Mouse (Mus musculus): Measurements from ENCODE around the gene Dlx1. TPM values are rescaled to one million over a fixed set of nuclear protein-coding genes. Genes with fewer than 3 reads are reported as not detected.

The Dlx1 gene
- polyA plus RNA-seq, 1 experiment from 2014 or later = 232 TPM

DNA sequence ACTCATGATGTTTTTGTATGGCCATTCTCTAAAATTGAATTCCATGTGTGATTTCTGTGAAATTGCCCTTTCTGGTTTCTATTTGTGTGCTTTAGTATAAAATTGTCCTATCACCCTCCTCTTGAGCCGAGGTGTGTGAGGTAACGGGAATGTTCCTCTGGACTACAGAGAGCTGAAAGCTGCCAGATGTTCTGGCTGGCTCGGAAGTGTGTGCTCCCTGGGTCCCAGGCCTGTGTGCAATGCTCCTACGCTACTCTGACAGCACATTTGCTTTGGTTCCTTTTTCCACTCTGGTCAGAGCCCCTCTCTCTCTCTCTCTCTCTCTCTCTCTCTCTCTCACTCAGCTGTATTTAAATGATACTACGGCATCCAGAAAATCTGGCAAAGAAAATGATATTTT, 30.7 kb upstream of the Dlx1 start:
- H3K36me3 ChIP-seq (ENCODE audit: control insufficient read depth, insufficient read depth) = no peaks in the 10 kb centered on the region
- WGBS = 52% methylated on average over 5 of the region's 5 CpGs
- no peak for ATAC-seq

DNA sequence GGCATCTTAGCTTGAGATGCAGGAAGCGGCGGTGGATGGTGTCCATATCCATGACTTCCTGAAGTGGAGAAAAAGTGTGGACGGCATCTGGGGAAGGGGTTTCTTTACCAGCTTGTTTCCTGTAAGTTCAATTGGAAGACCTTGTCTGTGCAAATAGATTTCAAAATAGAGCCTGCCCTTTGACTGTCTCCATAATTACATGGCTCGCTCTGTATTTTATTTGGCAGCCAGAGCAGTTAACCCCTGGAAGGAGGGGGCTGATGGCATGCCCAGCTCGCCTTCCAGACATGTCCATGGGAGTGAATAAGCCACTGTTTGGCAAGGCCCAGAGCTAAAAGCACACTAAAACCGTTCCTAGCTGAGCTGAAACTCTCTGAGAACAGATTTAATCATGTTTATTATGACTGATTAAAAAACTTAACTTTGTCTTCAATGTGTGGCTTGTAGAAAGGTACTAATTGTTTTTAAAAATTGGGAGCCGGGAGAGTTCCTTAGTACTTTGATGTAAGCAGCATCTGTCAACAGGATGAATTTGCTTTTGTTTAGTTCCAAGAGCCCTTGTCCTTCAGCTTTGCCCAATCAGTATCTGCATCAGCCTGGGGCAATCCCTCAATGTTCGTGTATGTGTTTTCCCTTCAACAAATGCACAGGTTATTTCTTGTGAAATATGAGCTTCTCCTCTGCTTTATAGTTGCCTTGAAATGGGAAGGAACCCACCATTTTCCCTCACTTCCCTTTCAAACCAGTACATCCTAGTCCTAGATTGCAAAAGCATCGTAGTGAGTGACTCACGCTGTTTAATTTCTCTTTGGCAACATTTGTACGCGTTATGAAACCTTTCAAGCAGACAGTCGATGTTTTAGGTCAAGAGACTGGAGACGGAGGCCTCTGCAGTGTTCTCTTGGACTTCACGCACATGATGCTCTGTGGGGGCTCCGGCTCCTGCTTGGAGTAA, 28.4 kb upstream of the Dlx1 start:
- Histone ChIP-seq H3K4me2 (ENCODE audit: low read length) (no peak overlapping the region), H3K4me3 (replicated peaks; ENCODE audit: low read length) (no peak overlapping the region), H3K27ac (ENCODE audit: low read length) (0 out of 2 replicates have a peak overlapping the region, but pooled peaks have one; percentile 12), H3K9ac (replicated peaks; ENCODE audit: low read depth, low read length) (no peak overlapping the region), H3K4me1 (replicated peaks; ENCODE audit: control insufficient read depth, insufficient read depth, low read length) (peaks cover 14% of the 10 kb centered on the region), H3K27me3 (replicated peaks; ENCODE audit: control insufficient read depth, insufficient read depth, low read length) (no peaks in the 10 kb centered on the region), H3K36me3 (ENCODE audit: control insufficient read depth, insufficient read depth) (no peaks in the 10 kb centered on the region), H3K9me3 (ENCODE audit: control insufficient read depth, low read length) (no peaks in the 10 kb centered on the region)
- ATAC-seq = peak; percentile 62; the same call in 1 of the 2 replicates
- WGBS = 47% methylated on average over 16 of the region's 16 CpGs

More for the DNA sequence above, 30.7 kb upstream of the Dlx1 start:
- H3K4me2 ChIP-seq (ENCODE audit: low read length) = no peak overlapping the region
- H3K9ac ChIP-seq (replicated peaks; ENCODE audit: low read depth, low read length) = no peak overlapping the region
- H3K27me3 ChIP-seq (replicated peaks; ENCODE audit: control insufficient read depth, insufficient read depth, low read length) = no peaks in the 10 kb centered on the region
- peaks cover 14% of the 10 kb centered on the region for H3K4me1 ChIP-seq (replicated peaks; ENCODE audit: control insufficient read depth, insufficient read depth, low read length)
- no peaks in the 10 kb centered on the region for H3K9me3 ChIP-seq (ENCODE audit: control insufficient read depth, low read length)
- no peak overlapping the region for H3K27ac ChIP-seq (ENCODE audit: low read length)
- no peak overlapping the region for H3K4me3 ChIP-seq (replicated peaks; ENCODE audit: low read length)

DNA sequence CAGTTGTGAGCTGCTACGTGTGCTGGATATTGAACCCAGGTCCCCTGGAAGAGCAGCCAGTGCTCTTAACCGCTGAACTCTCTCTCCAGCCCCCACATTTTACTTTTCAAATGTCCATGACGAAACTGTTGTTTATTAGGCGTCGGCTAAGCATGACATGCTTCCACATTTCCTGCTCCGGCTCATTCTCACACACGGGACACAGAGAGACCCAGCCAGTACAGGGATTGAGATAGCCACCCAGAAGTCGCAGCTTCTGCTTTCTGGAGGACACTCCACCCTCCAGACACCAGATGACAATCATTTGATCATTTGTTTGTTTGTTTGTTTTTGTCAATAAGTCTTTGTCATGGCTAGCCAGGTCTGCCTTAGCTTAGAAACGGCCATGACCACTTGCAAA, 23.1 kb upstream of the Dlx1 start:
- Histone ChIP-seq H3K27me3 (replicated peaks; ENCODE audit: control insufficient read depth, insufficient read depth, low read length) (no peaks in the 10 kb centered on the region), H3K9me3 (ENCODE audit: control insufficient read depth, low read length) (no peaks in the 10 kb centered on the region), H3K27ac (ENCODE audit: low read length) (no peak overlapping the region), H3K4me1 (replicated peaks; ENCODE audit: control insufficient read depth, insufficient read depth, low read length) (no peaks in the 10 kb centered on the region), H3K4me2 (ENCODE audit: low read length) (no peak overlapping the region), H3K9ac (replicated peaks; ENCODE audit: low read depth, low read length) (no peak overlapping the region), H3K36me3 (ENCODE audit: control insufficient read depth, insufficient read depth) (no peaks in the 10 kb centered on the region), H3K4me3 (replicated peaks; ENCODE audit: low read length) (no peak overlapping the region)
- 88% methylated on average over 9 of the region's 9 CpGs for WGBS
- ATAC-seq = no peak

DNA sequence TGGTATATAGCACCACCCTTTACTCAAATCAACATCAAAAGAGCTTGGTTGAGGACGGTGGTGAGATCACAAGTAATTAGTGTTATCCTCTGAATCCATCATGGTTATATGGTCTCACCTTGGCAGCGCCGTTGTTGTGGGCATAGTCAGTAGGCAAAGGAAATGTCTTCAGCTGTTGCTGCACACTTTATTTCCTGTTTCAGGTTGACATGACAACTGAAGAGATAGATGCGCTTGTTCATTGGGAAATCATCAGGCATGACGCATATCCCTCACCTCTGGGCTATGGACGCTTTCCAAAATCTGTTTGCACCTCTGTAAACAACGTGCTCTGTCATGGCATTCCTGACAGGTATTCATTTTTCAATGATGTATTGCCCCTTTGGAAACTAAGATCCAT, 16.7 kb upstream of the Dlx1 start:
- Histone ChIP-seq H3K4me1 (replicated peaks; ENCODE audit: control insufficient read depth, insufficient read depth, low read length) (peaks cover 9% of the 10 kb centered on the region; the same call in 1 of the 2 replicates), H3K27ac (ENCODE audit: low read length) (no peak overlapping the region), H3K9ac (replicated peaks; ENCODE audit: low read depth, low read length) (no peak overlapping the region), H3K36me3 (ENCODE audit: control insufficient read depth, insufficient read depth) (no peaks in the 10 kb centered on the region), H3K4me2 (ENCODE audit: low read length) (no peak overlapping the region), H3K9me3 (ENCODE audit: control insufficient read depth, low read length) (no peaks in the 10 kb centered on the region), H3K4me3 (replicated peaks; ENCODE audit: low read length) (no peak overlapping the region), H3K27me3 (replicated peaks; ENCODE audit: control insufficient read depth, insufficient read depth, low read length) (no peaks in the 10 kb centered on the region)
- WGBS = 93% methylated on average over 7 of the region's 7 CpGs
- ATAC-seq = no peak

DNA sequence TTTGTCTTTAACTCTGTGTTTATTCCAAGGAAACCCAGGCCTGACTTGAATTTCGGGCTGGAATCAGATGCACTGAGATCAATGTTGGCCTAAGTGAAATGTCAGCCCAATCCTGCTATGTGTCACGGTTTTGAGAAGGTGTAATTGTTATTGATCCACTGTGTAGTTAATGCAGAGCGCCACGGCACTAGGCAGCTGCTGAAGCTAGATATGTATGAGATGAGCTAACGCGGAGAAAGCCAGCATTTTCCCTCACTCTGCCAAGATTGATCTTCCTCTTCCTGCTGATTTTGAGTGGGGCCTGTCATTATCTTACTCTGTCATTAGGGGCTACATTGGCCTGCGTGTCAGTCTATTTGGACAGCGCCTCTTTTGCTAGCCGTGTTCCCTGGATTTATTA, 15.6 kb upstream of the Dlx1 start:
- WGBS = 56% methylated on average over 9 of the region's 9 CpGs

DNA sequence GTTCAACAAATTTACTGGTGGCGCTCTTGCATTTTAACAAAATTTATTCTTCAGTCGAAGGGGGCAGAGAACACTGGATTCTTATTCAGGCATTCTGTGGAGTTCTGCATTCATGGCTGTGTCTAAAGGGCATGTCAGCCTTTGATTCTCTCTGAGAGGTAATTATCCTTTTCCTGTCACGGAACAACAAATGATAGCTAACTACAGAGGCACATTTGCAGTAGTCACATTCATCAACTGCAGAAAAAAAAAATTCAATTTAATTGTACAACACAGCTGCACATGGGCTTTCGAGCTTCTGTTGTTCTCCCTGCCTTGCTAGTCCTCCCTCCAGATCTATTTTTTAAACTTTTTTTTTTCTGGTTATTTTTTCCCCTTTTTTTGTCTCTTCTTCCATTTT, 10.9 kb upstream of the Dlx1 start:
- Histone ChIP-seq H3K27ac (ENCODE audit: low read length) (peak overlapping the region; percentile 63), H3K27me3 (replicated peaks; ENCODE audit: control insufficient read depth, insufficient read depth, low read length) (no peaks in the 10 kb centered on the region), H3K4me3 (replicated peaks; ENCODE audit: low read length) (no peak overlapping the region), H3K4me2 (ENCODE audit: low read length) (no peak overlapping the region), H3K4me1 (replicated peaks; ENCODE audit: control insufficient read depth, insufficient read depth, low read length) (peaks cover 18% of the 10 kb centered on the region; the same call in 1 of the 2 replicates), H3K9ac (replicated peaks; ENCODE audit: low read depth, low read length) (no peak overlapping the region), H3K9me3 (ENCODE audit: control insufficient read depth, low read length) (no peaks in the 10 kb centered on the region), H3K36me3 (ENCODE audit: control insufficient read depth, insufficient read depth) (no peaks in the 10 kb centered on the region)
- 15% methylated on average over 4 of the region's 4 CpGs for WGBS
- peak; percentile 83 for ATAC-seq

More for the DNA sequence above, 15.6 kb upstream of the Dlx1 start:
- Histone ChIP-seq H3K27me3 (replicated peaks; ENCODE audit: control insufficient read depth, insufficient read depth, low read length) (no peaks in the 10 kb centered on the region), H3K36me3 (ENCODE audit: control insufficient read depth, insufficient read depth) (no peaks in the 10 kb centered on the region), H3K4me1 (replicated peaks; ENCODE audit: control insufficient read depth, insufficient read depth, low read length) (peaks cover 9% of the 10 kb centered on the region; the same call in 1 of the 2 replicates), H3K9ac (replicated peaks; ENCODE audit: low read depth, low read length) (no peak overlapping the region), H3K4me2 (ENCODE audit: low read length) (no peak overlapping the region), H3K27ac (ENCODE audit: low read length) (peak overlapping the region; percentile 59), H3K4me3 (replicated peaks; ENCODE audit: low read length) (no peak overlapping the region), H3K9me3 (ENCODE audit: control insufficient read depth, low read length) (no peaks in the 10 kb centered on the region)
- ATAC-seq = peak; percentile 47

DNA sequence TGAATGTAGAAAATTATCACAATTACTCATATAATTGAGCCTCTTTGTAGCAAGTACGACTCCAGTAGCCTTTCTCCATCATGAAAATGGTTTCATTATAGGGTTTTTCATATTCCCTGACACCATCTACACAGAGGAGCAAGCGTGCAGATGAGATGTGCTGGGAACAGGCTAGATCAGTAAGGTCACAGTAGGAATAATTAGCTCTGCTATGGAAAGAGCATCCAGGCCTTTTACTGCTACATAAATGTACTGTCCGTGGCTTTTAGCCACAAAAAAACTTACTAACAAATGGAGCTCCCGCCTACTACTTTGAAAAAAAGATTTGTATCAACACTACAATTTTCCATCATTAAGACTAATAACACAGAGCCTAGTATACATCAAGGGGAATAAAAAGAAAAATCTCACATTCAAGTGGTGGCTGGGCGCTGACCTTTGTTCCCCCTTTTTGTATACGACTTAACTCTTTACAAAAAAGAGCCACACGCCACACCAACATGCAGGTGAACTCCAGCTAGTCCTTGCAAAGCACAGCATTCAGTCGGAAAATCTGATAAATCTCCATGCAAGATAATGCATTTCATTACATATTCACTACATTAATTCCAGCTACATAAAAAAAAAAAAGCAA, 10.3 kb upstream of the Dlx1 start:
- no peak overlapping the region for H3K4me3 ChIP-seq (replicated peaks; ENCODE audit: low read length)
- peaks cover 18% of the 10 kb centered on the region; the same call in 1 of the 2 replicates for H3K4me1 ChIP-seq (replicated peaks; ENCODE audit: control insufficient read depth, insufficient read depth, low read length)
- WGBS = 27% methylated on average over 8 of the region's 8 CpGs
- H3K9ac ChIP-seq (replicated peaks; ENCODE audit: low read depth, low read length) = 0 out of 2 replicates have a peak overlapping the region, but pooled peaks have one; percentile 17
- H3K27ac ChIP-seq (ENCODE audit: low read length) = peak overlapping the region; percentile 80
- no peaks in the 10 kb centered on the region for H3K36me3 ChIP-seq (ENCODE audit: control insufficient read depth, insufficient read depth)
- no peak overlapping the region for H3K4me2 ChIP-seq (ENCODE audit: low read length)
- H3K9me3 ChIP-seq (ENCODE audit: control insufficient read depth, low read length) = no peaks in the 10 kb centered on the region
- H3K27me3 ChIP-seq (replicated peaks; ENCODE audit: control insufficient read depth, insufficient read depth, low read length) = no peaks in the 10 kb centered on the region
- ATAC-seq = peak; percentile 90

DNA sequence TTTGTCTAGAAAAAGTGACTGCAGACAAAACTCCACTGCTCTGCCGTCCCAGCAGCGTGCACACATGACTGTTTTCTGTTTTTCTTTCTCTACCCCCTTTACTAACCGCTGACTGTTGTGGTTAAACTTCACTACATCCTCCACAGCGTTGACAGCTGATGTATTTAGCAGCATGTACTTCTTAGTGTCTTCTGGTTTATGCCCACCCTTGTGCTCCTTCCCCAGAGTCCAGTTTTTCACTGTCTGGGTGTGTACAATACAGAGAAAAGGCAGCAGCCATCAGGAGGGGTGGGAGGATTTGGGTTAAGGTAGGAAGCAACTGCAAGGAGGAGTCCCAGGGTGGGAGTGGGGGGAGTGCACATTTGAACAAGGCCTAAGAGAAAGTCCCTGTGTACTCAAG, 5.0 kb upstream of the Dlx1 start:
- H3K4me2 ChIP-seq (ENCODE audit: low read length) = no peak overlapping the region; the same call in 1 of the 2 replicates
- H3K4me3 ChIP-seq (replicated peaks; ENCODE audit: low read length) = no peak overlapping the region
- no peak for ATAC-seq
- H3K9ac ChIP-seq (replicated peaks; ENCODE audit: low read depth, low read length) = no peak overlapping the region
- H3K36me3 ChIP-seq (ENCODE audit: control insufficient read depth, insufficient read depth) = no peaks in the 10 kb centered on the region
- WGBS = 63% methylated on average over 4 of the region's 4 CpGs
- no peak overlapping the region; the same call in 1 of the 2 replicates for H3K27ac ChIP-seq (ENCODE audit: low read length)
- H3K9me3 ChIP-seq (ENCODE audit: control insufficient read depth, low read length) = no peaks in the 10 kb centered on the region
- peaks cover 38% of the 10 kb centered on the region for H3K27me3 ChIP-seq (replicated peaks; ENCODE audit: control insufficient read depth, insufficient read depth, low read length)
- peaks cover 11% of the 10 kb centered on the region; the same call in 1 of the 2 replicates for H3K4me1 ChIP-seq (replicated peaks; ENCODE audit: control insufficient read depth, insufficient read depth, low read length)

DNA sequence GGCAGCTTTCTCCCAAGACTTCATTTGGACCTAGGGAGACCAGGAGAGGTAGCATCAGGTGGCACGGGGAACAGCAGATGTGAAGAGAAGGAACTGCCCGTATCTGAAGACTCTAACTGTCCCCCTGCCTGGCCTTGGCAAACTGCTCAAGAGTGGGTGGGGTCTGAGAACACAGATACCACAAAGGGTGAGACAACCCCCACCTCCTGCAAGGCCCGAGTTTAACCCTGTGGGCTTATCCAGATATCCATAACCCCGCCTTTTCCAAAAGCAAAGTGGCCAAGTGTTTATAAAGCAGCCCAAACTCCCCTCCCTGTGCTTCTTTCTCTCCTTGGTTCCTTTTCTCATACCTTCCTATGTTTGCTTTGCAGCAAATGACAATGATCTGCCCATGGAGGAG, 4.5 kb upstream of the Dlx1 start:
- WGBS = 51% methylated on average over 4 of the region's 4 CpGs
- Histone ChIP-seq H3K27me3 (replicated peaks; ENCODE audit: control insufficient read depth, insufficient read depth, low read length) (peaks cover 38% of the 10 kb centered on the region), H3K4me3 (replicated peaks; ENCODE audit: low read length) (no peak overlapping the region)

More for the DNA sequence above, 4.5 kb upstream of the Dlx1 start:
- Histone ChIP-seq H3K4me1 (replicated peaks; ENCODE audit: control insufficient read depth, insufficient read depth, low read length) (peaks cover 9% of the 10 kb centered on the region; the same call in 1 of the 2 replicates), H3K27ac (ENCODE audit: low read length) (no peak overlapping the region), H3K9ac (replicated peaks; ENCODE audit: low read depth, low read length) (no peak overlapping the region), H3K9me3 (ENCODE audit: control insufficient read depth, low read length) (no peaks in the 10 kb centered on the region), H3K36me3 (ENCODE audit: control insufficient read depth, insufficient read depth) (no peaks in the 10 kb centered on the region), H3K4me2 (ENCODE audit: low read length) (peak overlapping the region; percentile 38)
- ATAC-seq = no peak

Data from forebrain, embryonic 16.5 days (tissue).